Comparison of ENCODE assay signal across 22 mouse cellular contexts in the genomic region with DNA sequence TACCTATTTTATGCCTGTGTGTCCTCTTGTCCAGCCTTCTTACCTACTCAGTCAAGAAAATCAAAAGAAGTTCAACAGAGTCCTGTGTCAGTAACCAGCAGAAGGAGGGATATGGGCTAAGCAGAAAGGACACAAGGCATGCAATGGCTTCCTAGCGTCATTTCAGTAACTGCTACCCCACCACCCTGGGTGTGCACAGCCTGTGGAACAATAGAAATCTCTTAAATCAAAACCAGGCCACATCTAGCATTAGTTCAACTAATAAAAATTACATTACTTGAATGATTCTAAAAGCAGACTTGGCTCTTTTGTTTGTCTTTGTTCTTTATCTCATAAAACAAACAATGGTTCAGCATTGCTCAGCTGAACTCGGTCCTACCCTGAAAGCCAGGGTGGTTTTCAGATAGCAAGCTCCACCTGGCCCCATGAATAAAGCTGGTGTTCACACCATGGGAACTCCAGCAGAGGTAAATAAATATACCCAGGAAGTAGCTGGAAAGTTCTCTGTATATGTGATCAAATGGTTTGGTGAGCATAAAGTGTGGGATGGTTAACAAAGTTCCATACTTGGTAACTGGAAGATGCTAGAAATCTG.
A peak's percentile ranks its signal among the peaks of the same experiment; 100 is the strongest.
DNase-seq lines count a peak whose midpoint lies in the region; ATAC-seq and TF ChIP-seq lines count a peak whose summit lies in the region.
"Had no signal": no experiment of that assay in that cellular context is flagged by ENCODE, and none has a peak within 500 bp of the region (broad histone marks: within the 10 kb centered on the region; RNA-seq: fewer than 3 reads in every experiment).

No protein-coding gene starts in this region.

- peaks cover 2% of the 10 kb centered on the region for H3K4me1 ChIP-seq in heart, adult 2 months (ENCODE audit: control insufficient read depth, insufficient read depth, low read length)
- no peaks in the 10 kb centered on the region for H3K4me1 ChIP-seq in heart, embryonic 10.5 days
- peaks cover 30% of the 10 kb centered on the region for H3K4me1 ChIP-seq in intestine, embryonic 16.5 days (ENCODE audit: control insufficient read depth, insufficient read depth, low read length)
- H3K4me1 ChIP-seq in stomach, embryonic 15.5 days = peaks cover 8% of the 10 kb centered on the region
- H3K4me1 ChIP-seq: embryonic facial prominence, embryonic 15.5 days; hindbrain, embryonic 15.5 days had no signal

- no peaks in the 10 kb centered on the region for H3K9me3 ChIP-seq in heart, embryonic 10.5 days
- H3K9me3 ChIP-seq in intestine, embryonic 16.5 days (ENCODE audit: control insufficient read depth, low read length) = no peaks in the 10 kb centered on the region
- H3K9me3 ChIP-seq in stomach, embryonic 15.5 days = no peaks in the 10 kb centered on the region
- H3K9me3 ChIP-seq: embryonic facial prominence, embryonic 15.5 days; forebrain, embryonic 10.5 days; heart, embryonic 12.5 days; hindbrain, embryonic 15.5 days had no signal

- no peaks in the 10 kb centered on the region for H3K79me2 ChIP-seq in heart, adult 2 months (replicated peaks; ENCODE audit: control insufficient read depth, insufficient read depth, low read length)

- no peak overlapping the region for H3K4me2 ChIP-seq in intestine, embryonic 16.5 days (ENCODE audit: low read depth, low read length)
- H3K4me2 ChIP-seq in stomach, embryonic 15.5 days = no peak overlapping the region
- H3K4me2 ChIP-seq: embryonic facial prominence, embryonic 15.5 days; heart, embryonic 12.5 days; hindbrain, embryonic 15.5 days had no signal

- TF ChIP-seq CTCF in heart, adult 2 months (IDR thresholded peaks at IDR 0.05) = no peak

- H3K36me3 ChIP-seq in heart, adult 2 months (ENCODE audit: control insufficient read depth, insufficient read depth, low read length) = peaks cover 2% of the 10 kb centered on the region; the same call in 1 of the 2 replicates
- no peaks in the 10 kb centered on the region for H3K36me3 ChIP-seq in heart, embryonic 10.5 days
- H3K36me3 ChIP-seq in intestine, embryonic 16.5 days (ENCODE audit: control insufficient read depth, insufficient read depth, low read length) = no peaks in the 10 kb centered on the region
- no peaks in the 10 kb centered on the region for H3K36me3 ChIP-seq in stomach, embryonic 15.5 days
- H3K36me3 ChIP-seq: embryonic facial prominence, embryonic 15.5 days; forebrain, embryonic 10.5 days; heart, embryonic 12.5 days; hindbrain, embryonic 15.5 days had no signal

- 54% methylated on average over 2 of the region's 2 CpGs for WGBS in heart, adult 2 months
- WGBS in heart, embryonic 10.5 days = 55% methylated on average over 2 of the region's 2 CpGs
- WGBS in intestine, embryonic 16.5 days = 45% methylated on average over 2 of the region's 2 CpGs
- WGBS in stomach, embryonic 15.5 days = 43% methylated on average over 2 of the region's 2 CpGs

- peak; percentile 51 for ATAC-seq in intestine, embryonic 16.5 days
- peak; percentile 88 for ATAC-seq in stomach, embryonic 15.5 days (ENCODE audit: insufficient read depth, low FRiP score, low read depth)
- ATAC-seq: forebrain, embryonic 14.5 days had no signal

- TF ChIP-seq EP300 in heart, adult 2 months (IDR thresholded peaks at IDR 0.05; ENCODE audit: insufficient read depth, low read depth, low read length) = no peak

- intact Hi-C loops in heart, adult 2 months (cut with DNase I) = no loop called here

- H3K27me3 ChIP-seq in heart, adult 2 months (ENCODE audit: control insufficient read depth, insufficient read depth, low read length) = no peaks in the 10 kb centered on the region
- no peaks in the 10 kb centered on the region for H3K27me3 ChIP-seq in heart, embryonic 10.5 days (ENCODE audit: insufficient read depth, poor library complexity, severe bottlenecking)
- H3K27me3 ChIP-seq in intestine, embryonic 16.5 days (replicated peaks; ENCODE audit: control insufficient read depth, insufficient read depth, low read length) = no peaks in the 10 kb centered on the region
- H3K27me3 ChIP-seq in stomach, embryonic 15.5 days (replicated peaks) = no peaks in the 10 kb centered on the region
- H3K27me3 ChIP-seq: CH12.LX; embryonic facial prominence, embryonic 15.5 days; heart, embryonic 12.5 days; hindbrain, embryonic 15.5 days had no signal

- no peak overlapping the region for H3K9ac ChIP-seq in heart, adult 2 months (ENCODE audit: low read depth, low read length)
- H3K9ac ChIP-seq in intestine, embryonic 16.5 days (ENCODE audit: low read depth, low read length) = no peak overlapping the region
- H3K9ac ChIP-seq in stomach, embryonic 15.5 days = no peak overlapping the region
- H3K9ac ChIP-seq: embryonic facial prominence, embryonic 15.5 days; heart, embryonic 12.5 days; hindbrain, embryonic 15.5 days had no signal

- peak overlapping the region; percentile 31; the same call in 1 of the 2 replicates for H3K27ac ChIP-seq in heart, adult 2 months
- H3K27ac ChIP-seq in heart, embryonic 10.5 days = no peak overlapping the region
- peak overlapping the region; percentile 59; the same call in 1 of the 2 replicates for H3K27ac ChIP-seq in intestine, embryonic 16.5 days (ENCODE audit: low read length)
- H3K27ac ChIP-seq in stomach, embryonic 15.5 days = peak overlapping the region; percentile 72; the same call in 1 of the 2 replicates
- H3K27ac ChIP-seq: embryonic facial prominence, embryonic 15.5 days; forebrain, embryonic 10.5 days; hindbrain, embryonic 15.5 days had no signal

- TF ChIP-seq POLR2A in heart, adult 2 months (IDR thresholded peaks at IDR 0.05; ENCODE audit: insufficient read depth, low read depth, low read length) = no peak

- H3K4me3 ChIP-seq in heart, adult 2 months = no peak overlapping the region
- no peak overlapping the region for H3K4me3 ChIP-seq in heart, embryonic 10.5 days
- H3K4me3 ChIP-seq in intestine, embryonic 16.5 days (ENCODE audit: low read length) = no peak overlapping the region
- no peak overlapping the region for H3K4me3 ChIP-seq in stomach, embryonic 15.5 days (replicated peaks)
- H3K4me3 ChIP-seq: embryonic facial prominence, embryonic 15.5 days; erythroblast, embryonic 14.5 days; forebrain, embryonic 10.5 days; heart, embryonic 12.5 days; hindbrain, embryonic 15.5 days had no signal

- no peak for DNase-seq in heart, adult 2 months
- no peak for DNase-seq in heart, embryonic 10.5 days (ENCODE audit: low spot score)
- peak; percentile 6 for DNase-seq in MN1 (ENCODE audit: low spot score)
- no peak for DNase-seq in frontal cortex, postnatal 25 days (ENCODE audit: low spot score in 2 of 2)
- DNase-seq in left cerebral cortex, adult 11 months (ENCODE audit: low spot score) = no peak
- DNase-seq in adrenal gland, adult 18-20 months (ENCODE audit: low spot score in 2 of 2) = no peak
- DNase-seq: adrenal gland, adult 8-10 months; adrenal gland, postnatal 36 days; cerebellum, adult 2 months; cerebellum, postnatal 10 days; gastrocnemius, postnatal 36 days; heart, adult 18-20 months; heart, postnatal 36 days had no signal
